Mouse (Mus musculus) macrophage (primary cell): ENCODE results near the gene Slc25a41. TPM values are rescaled to one million over a fixed set of nuclear protein-coding genes. Genes with fewer than 3 reads are reported as not detected.

Experiments
- H3K27ac ChIP-seq: fragments of 350-480 bp; formaldehyde crosslinking; 2 replicates; pipeline ENCODE4 v1.9.0; 2021
- H3K36me3 ChIP-seq: fragments of 350-480 bp; formaldehyde crosslinking; 2 replicates; pipeline ENCODE4 v1.9.0; 2021; ENCODE audit errors: inconsistent target
- H3K4me3 ChIP-seq: fragments of 350-480 bp; formaldehyde crosslinking; 2 replicates; pipeline ENCODE4 v1.9.0; 2021; ENCODE audit errors: inconsistent target
- H3K79me2 ChIP-seq: fragments of 350-480 bp; formaldehyde crosslinking; 2 replicates; pipeline ENCODE4 v1.9.0; 2021; ENCODE audit errors: inconsistent target
- WGBS: methylation state at CpG from one replicate; pipeline ENCODE4 v1.1.7; 2026; ENCODE audit warnings: inconsistent platforms; ENCODE audit not compliant: missing documents; 5-methylcytosine and 5-hydroxymethylcytosine counted together
- polyA plus RNA-seq: library from polyadenylated mRNA; stranded (reverse); fragments of 250-400 nt; gene quantifications from 3 replicates; pipeline ENCODE4 v1.2.4, GENCODE M21; 2018; ENCODE audit warnings: inconsistent platforms
- total RNA-seq, 78 experiments: library from RNA; depleted of rRNA; stranded (reverse); fragments of 250-400 nt; gene quantifications; 1 replicate in 9 of 78; 2 replicates in 24 of 78; 3 replicates in 43 of 78; 4 replicates in 2 of 78; pipeline ENCODE4 v1.2.4; 2018; ENCODE audit warnings: inconsistent platforms in 56 of 78

Gene Slc25a41
- total RNA-seq (2018; cell fraction: chromatin; rRNA removed) = not detected
- total RNA-seq (2018; cell fraction: cytosol; rRNA removed) = not detected
- total RNA-seq (2018; cell fraction: nucleus; rRNA removed) = not detected
- polyA plus RNA-seq = not detected in 3 replicates

GRCm38 (mm10) chr17:57041554-57041953, at the start of gene Slc25a41:
Gene Slc25a41 (minus strand): TSS chr17:57041654.
- no peaks in the 10 kb centered on the region for H3K79me2 ChIP-seq
- H3K27ac ChIP-seq = no peak within 1 kb of the TSS
- no peaks in the 10 kb centered on the region for H3K36me3 ChIP-seq
- 82% methylated on average over 7 of the region's 8 CpGs for WGBS
- H3K4me3 ChIP-seq = no peak within 1 kb of the TSS

- no peak within 1 kb of the TSS for H3K4me3 ChIP-seq
- H3K79me2 ChIP-seq = no peaks in the 10 kb centered on the region
- H3K27ac ChIP-seq = no peak within 1 kb of the TSS
- H3K36me3 ChIP-seq = 0 out of 2 replicates have a peak, but pooled peaks cover 4% of the 10 kb centered on the region
- 50% methylated on average over 27 of the region's 31 CpGs for WGBS
These were observed 45.8 kb upstream of the Slc25a41 start, which contains the start of gene Tubb4a for GRCm38 (mm10) chr17:57087049-57087832. Gene Tubb4a (minus strand): TSS chr17:57087782.

- H3K79me2 ChIP-seq = no peaks in the 10 kb centered on the region
- no peak overlapping the region for H3K27ac ChIP-seq
- H3K36me3 ChIP-seq = peaks cover 11% of the 10 kb centered on the region; the same call in 1 of the 2 replicates
- 88% methylated on average over 9 of the region's 11 CpGs for WGBS
- H3K4me3 ChIP-seq = no peak overlapping the region
These were observed 44.7 kb upstream of the Slc25a41 start for GRCm38 (mm10) chr17:57085970-57086757.

GRCm38 (mm10) chr17:57082481-57082880, 41.0 kb upstream of the Slc25a41 start:
- Histone ChIP-seq H3K4me3 (no peak overlapping the region), H3K27ac (no peak overlapping the region), H3K79me2 (peaks cover 7% of the 10 kb centered on the region; the same call in 1 of the 2 replicates), H3K36me3 (peaks cover 17% of the 10 kb centered on the region; the same call in 1 of the 2 replicates)
- WGBS = 93% methylated on average over 5 of the region's 5 CpGs

- Histone ChIP-seq H3K27ac (no peak overlapping the region), H3K79me2 (peaks cover 17% of the 10 kb centered on the region; the same call in 1 of the 2 replicates), H3K4me3 (no peak overlapping the region), H3K36me3 (peaks cover 17% of the 10 kb centered on the region; the same call in 1 of the 2 replicates)
- WGBS = 97% methylated on average over 27 of the region's 31 CpGs
These were observed 39.9 kb upstream of the Slc25a41 start for GRCm38 (mm10) chr17:57081234-57081842.

GRCm38 (mm10) chr17:57079919-57080318, 38.5 kb upstream of the Slc25a41 start:
- Histone ChIP-seq H3K36me3 (peaks cover 17% of the 10 kb centered on the region; the same call in 1 of the 2 replicates), H3K4me3 (no peak overlapping the region), H3K79me2 (peaks cover 17% of the 10 kb centered on the region; the same call in 1 of the 2 replicates), H3K27ac (no peak overlapping the region)
- WGBS = 88% methylated on average over 3 of the region's 3 CpGs

- H3K79me2 ChIP-seq = peaks cover 17% of the 10 kb centered on the region; the same call in 1 of the 2 replicates
- H3K4me3 ChIP-seq = peak within 1 kb of the TSS; percentile 55
- peaks cover 27% of the 10 kb centered on the region; the same call in 1 of the 2 replicates for H3K36me3 ChIP-seq
- H3K27ac ChIP-seq = peak within 1 kb of the TSS; percentile 95
- WGBS = 0% methylated on average over 6 of the region's 6 CpGs
These were observed 36.9 kb upstream of the Slc25a41 start, which contains the start of gene Dennd1c for GRCm38 (mm10) chr17:57078336-57078735. Gene Dennd1c (minus strand): TSS chr17:57078514.

- Histone ChIP-seq H3K36me3 (peaks cover 28% of the 10 kb centered on the region; the same call in 1 of the 2 replicates), H3K4me3 (no peak overlapping the region), H3K27ac (no peak overlapping the region), H3K79me2 (peaks cover 17% of the 10 kb centered on the region; the same call in 1 of the 2 replicates)
- 88% methylated on average over 3 of the region's 3 CpGs for WGBS
These were observed 35.5 kb upstream of the Slc25a41 start for GRCm38 (mm10) chr17:57076916-57077315.

- Histone ChIP-seq H3K27ac (no peak overlapping the region), H3K79me2 (no peaks in the 10 kb centered on the region), H3K36me3 (peaks cover 59% of the 10 kb centered on the region), H3K4me3 (no peak overlapping the region)
- 84% methylated on average over 10 of the region's 11 CpGs for WGBS
These were observed 29.2 kb upstream of the Slc25a41 start for GRCm38 (mm10) chr17:57070699-57071098.

GRCm38 (mm10) chr17:57070272-57070671, 28.8 kb upstream of the Slc25a41 start:
- Histone ChIP-seq H3K36me3 (peaks cover 59% of the 10 kb centered on the region), H3K79me2 (no peaks in the 10 kb centered on the region), H3K4me3 (no peak overlapping the region), H3K27ac (no peak overlapping the region)
- 79% methylated on average over 9 of the region's 9 CpGs for WGBS

- Histone ChIP-seq H3K4me3 (no peak overlapping the region), H3K79me2 (no peaks in the 10 kb centered on the region), H3K27ac (no peak overlapping the region), H3K36me3 (peaks cover 44% of the 10 kb centered on the region)
- WGBS = 91% methylated on average over 5 of the region's 5 CpGs
These were observed 25.5 kb upstream of the Slc25a41 start for GRCm38 (mm10) chr17:57066908-57067307.

- WGBS = 88% methylated on average over 8 of the region's 8 CpGs
- Histone ChIP-seq H3K79me2 (no peaks in the 10 kb centered on the region), H3K4me3 (no peak overlapping the region), H3K36me3 (peaks cover 19% of the 10 kb centered on the region), H3K27ac (no peak overlapping the region)
These were observed 21.6 kb upstream of the Slc25a41 start for GRCm38 (mm10) chr17:57063031-57063430.

GRCm38 (mm10) chr17:57062548-57062947, 21.1 kb upstream of the Slc25a41 start:
- Histone ChIP-seq H3K27ac (no peak overlapping the region), H3K4me3 (no peak overlapping the region), H3K79me2 (no peaks in the 10 kb centered on the region), H3K36me3 (peaks cover 16% of the 10 kb centered on the region)
- 28% methylated on average over 15 of the region's 22 CpGs for WGBS

- Histone ChIP-seq H3K36me3 (peaks cover 11% of the 10 kb centered on the region), H3K79me2 (no peaks in the 10 kb centered on the region), H3K27ac (no peak overlapping the region), H3K4me3 (no peak overlapping the region)
- WGBS = 3% methylated on average over 27 of the region's 39 CpGs
These were observed 20.6 kb upstream of the Slc25a41 start for GRCm38 (mm10) chr17:57062011-57062521.
